8 mouse cellular contexts compared by ENCODE assay signal in the genomic region with DNA sequence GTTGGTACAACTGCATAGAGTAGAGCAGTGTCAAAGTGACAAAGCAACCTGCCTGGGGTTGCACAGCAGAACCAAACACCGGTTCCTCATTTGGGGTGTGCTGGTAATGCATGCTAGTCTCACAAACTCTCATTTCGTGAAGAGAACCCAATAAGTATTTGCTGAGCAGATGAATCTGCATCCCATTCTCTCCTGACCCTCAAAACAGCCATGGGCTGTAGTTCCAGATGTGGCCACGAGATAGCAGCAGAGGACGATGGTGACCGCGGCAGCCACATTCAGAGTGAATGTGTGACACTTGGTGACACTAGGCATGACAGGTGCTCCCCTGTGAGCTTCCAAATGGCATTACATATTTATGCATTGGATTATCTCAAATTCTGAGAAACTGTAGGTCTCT. TPM values are rescaled to one million over a fixed set of nuclear protein-coding genes. Genes with fewer than 3 reads are reported as not detected.
DNase-seq lines count a peak whose midpoint lies in the region; ATAC-seq and TF ChIP-seq lines count a peak whose summit lies in the region.

No protein-coding gene starts in this region.

- H3K4me3 ChIP-seq in G1E (ENCODE audit: low read depth, low read length), result peak overlapping the region; percentile 73
- H3K4me3 ChIP-seq in forebrain, embryonic 13.5 days, result peak overlapping the region; percentile 44
- peak overlapping the region; percentile 83 for H3K4me3 ChIP-seq in lung, embryonic 14.5 days (ENCODE audit: low read depth, low read length)
- H3K4me3 ChIP-seq in neural tube, embryonic 15.5 days (replicated peaks), result peak overlapping the region; percentile 89
- H3K4me3 ChIP-seq in thymus, adult 2 months (ENCODE audit: control insufficient read depth, insufficient read depth, low read length), result peak overlapping the region; percentile 59

- peaks cover 3% of the 10 kb centered on the region for H3K36me3 ChIP-seq in G1E (replicated peaks)
- H3K36me3 ChIP-seq in forebrain, embryonic 13.5 days (ENCODE audit: poor library complexity, severe bottlenecking), result no peaks in the 10 kb centered on the region
- H3K36me3 ChIP-seq in lung, embryonic 14.5 days (ENCODE audit: insufficient read depth), result no peaks in the 10 kb centered on the region
- no peaks in the 10 kb centered on the region for H3K36me3 ChIP-seq in neural tube, embryonic 15.5 days
- no peaks in the 10 kb centered on the region for H3K36me3 ChIP-seq in thymus, adult 2 months (ENCODE audit: control insufficient read depth, insufficient read depth, low read length)

- H3K4me2 ChIP-seq in forebrain, embryonic 13.5 days, result peak overlapping the region; percentile 88
- H3K4me2 ChIP-seq in lung, embryonic 14.5 days, result peak overlapping the region; percentile 97
- peak overlapping the region; percentile 74 for H3K4me2 ChIP-seq in neural tube, embryonic 15.5 days

- peaks cover 78% of the 10 kb centered on the region for H3K4me1 ChIP-seq in G1E (ENCODE audit: insufficient read depth, low read depth, low read length)
- H3K4me1 ChIP-seq in forebrain, embryonic 13.5 days, result peaks cover 44% of the 10 kb centered on the region
- H3K4me1 ChIP-seq in lung, embryonic 14.5 days (ENCODE audit: insufficient read depth), result peaks cover 18% of the 10 kb centered on the region; the same call in 1 of the 2 replicates
- H3K4me1 ChIP-seq in neural tube, embryonic 15.5 days, result peaks cover 51% of the 10 kb centered on the region
- peaks cover 42% of the 10 kb centered on the region for H3K4me1 ChIP-seq in thymus, adult 2 months (replicated peaks; ENCODE audit: control insufficient read depth, insufficient read depth, low read length)

- H3K27me3 ChIP-seq in G1E (ENCODE audit: insufficient read depth, low read length), result peaks cover 23% of the 10 kb centered on the region; the same call in 1 of the 2 replicates
- peaks cover 9% of the 10 kb centered on the region; the same call in 1 of the 2 replicates for H3K27me3 ChIP-seq in forebrain, embryonic 13.5 days
- H3K27me3 ChIP-seq in lung, embryonic 14.5 days (ENCODE audit: insufficient read depth, low read length), result no peaks in the 10 kb centered on the region
- H3K27me3 ChIP-seq in neural tube, embryonic 15.5 days (replicated peaks), result no peaks in the 10 kb centered on the region
- H3K27me3 ChIP-seq in thymus, adult 2 months (ENCODE audit: control insufficient read depth, insufficient read depth, low read length), result no peaks in the 10 kb centered on the region

- DNase-seq in G1E (ENCODE audit: low spot score), result peak; percentile 63
- peak; percentile 81 for DNase-seq in cerebellum, adult 11-12 months
- peak; percentile 91 to 95 for DNase-seq in heart, postnatal 14 days
- DNase-seq in kidney, postnatal 36 days, result peak; percentile 86 to 93
- DNase-seq in lung, embryonic 14.5 days, result peak; percentile 94
- DNase-seq in thymus, adult 2 months, result peak; percentile 93

- no peak overlapping the region for H3K27ac ChIP-seq in forebrain, embryonic 13.5 days
- H3K27ac ChIP-seq in lung, embryonic 14.5 days (ENCODE audit: low read depth), result peak overlapping the region; percentile 80
- peak overlapping the region; percentile 88 for H3K27ac ChIP-seq in neural tube, embryonic 15.5 days (replicated peaks)
- H3K27ac ChIP-seq in thymus, adult 2 months (ENCODE audit: control insufficient read depth, insufficient read depth, low read length), result peak overlapping the region; percentile 60

- WGBS in forebrain, embryonic 13.5 days, result 0% methylated on average over 6 of the region's 6 CpGs
- under 1% methylated on average over 6 of the region's 6 CpGs for WGBS in lung, embryonic 14.5 days
- under 1% methylated on average over 6 of the region's 6 CpGs for WGBS in neural tube, embryonic 15.5 days
- 0% methylated on average over 6 of the region's 6 CpGs for WGBS in thymus, adult 2 months

- intact Hi-C loops in heart, postnatal 14 days (cut with DNase I), result loop anchor here (1.0 to 5.0 kb wide), 4 partner anchors 17 to 90 kb away; a partner anchor contains a TSS

- peak overlapping the region; percentile 65 for H3K9ac ChIP-seq in forebrain, embryonic 13.5 days
- peak overlapping the region; percentile 58 for H3K9ac ChIP-seq in lung, embryonic 14.5 days
- peak overlapping the region; percentile 29 for H3K9ac ChIP-seq in neural tube, embryonic 15.5 days (replicated peaks)

- TF ChIP-seq CTCF in G1E (IDR thresholded peaks at IDR 0.05; ENCODE audit: low read depth, low read length), result peak; percentile 99
- TF ChIP-seq CTCF in lung, embryonic 14.5 days (IDR thresholded peaks at IDR 0.05; ENCODE audit: low read depth), result peak; percentile 99
- peak; percentile 79; the same call in 1 of the 2 replicates for TF ChIP-seq CTCF in thymus, adult 2 months (IDR thresholded peaks at IDR 0.05; ENCODE audit: borderline replicate concordance, control insufficient read depth, extremely low read depth, insufficient read depth, low read length, poor library complexity)

- ATAC-seq in G1E (ENCODE audit: extremely low read depth, insufficient number of reproducible peaks, low FRiP score, poor library complexity, severe bottlenecking), result no peak
- peak; percentile 4; the same call in 1 of the 2 replicates for ATAC-seq in forebrain, embryonic 13.5 days
- no peak for ATAC-seq in lung, embryonic 14.5 days (ENCODE audit: insufficient read depth)
- no peak for ATAC-seq in neural tube, embryonic 15.5 days (ENCODE audit: low FRiP score)

- 0 out of 2 replicates have a peak, but pooled peaks cover 2% of the 10 kb centered on the region for H3K9me3 ChIP-seq in G1E (replicated peaks)
- H3K9me3 ChIP-seq in forebrain, embryonic 13.5 days (replicated peaks), result no peaks in the 10 kb centered on the region
- H3K9me3 ChIP-seq in lung, embryonic 14.5 days (ENCODE audit: low read depth, low read length), result no peaks in the 10 kb centered on the region
- H3K9me3 ChIP-seq in neural tube, embryonic 15.5 days (replicated peaks), result no peaks in the 10 kb centered on the region

- TF ChIP-seq POLR2A in thymus, adult 2 months (IDR thresholded peaks at IDR 0.05; ENCODE audit: control insufficient read depth, extremely low read depth, insufficient read depth, low read length, poor library complexity), result no peak

RNA-seq across cellular contexts. Expression of a gene that starts 3.2 kb away (rescaled TPM):
- total RNA-seq in G1E (2014; fragmentation: Nextera tagmentation) (21.7 and 31.0 TPM in 2 replicates), G1E (2017) (51.7 and 114 TPM in 2 replicates)
- polyA plus RNA-seq in G1E (2012), result 606 and 1,025 TPM in 2 replicates
- 81.9 and 101 TPM in 2 replicates for polyA plus RNA-seq in forebrain, embryonic 13.5 days (2015; fragmentation: Nextera tagmentation; extraction: Ambion mirVana)
- total RNA-seq in heart, postnatal 14 days (2021), result 10 to 100 TPM; 39.7 to 46.4 TPM
- polyA plus RNA-seq in lung, embryonic 14.5 days (2014; fragmentation: Nextera tagmentation; extraction: Ambion mirVana), result 127 and 143 TPM in 2 replicates
- polyA plus RNA-seq in neural tube, embryonic 15.5 days (2015; fragmentation: Nextera tagmentation; extraction: Ambion mirVana), result 170 and 175 TPM in 2 replicates
- 392 and 506 TPM in 2 replicates for polyA plus RNA-seq in thymus, adult 2 months (2012; rRNA removed)

RNA-seq across cellular contexts. Expression of a gene that starts 4.1 kb away (rescaled TPM):
- 1.3 and 2.6 TPM in 2 replicates for total RNA-seq in G1E (2014; fragmentation: Nextera tagmentation)
- total RNA-seq in G1E (2017), result 1.2 and 1.6 TPM in 2 replicates
- 1.6 and 1.7 TPM in 2 replicates for polyA plus RNA-seq in G1E (2012)
- 0.65 and 0.68 TPM in 2 replicates for polyA plus RNA-seq in forebrain, embryonic 13.5 days (2015; fragmentation: Nextera tagmentation; extraction: Ambion mirVana)
- 1 to 10 TPM; 1.8 to 2.5 TPM for total RNA-seq in heart, postnatal 14 days (2021)
- polyA plus RNA-seq in lung, embryonic 14.5 days (2014; fragmentation: Nextera tagmentation; extraction: Ambion mirVana), result 1.9 TPM in 2 replicates
- polyA plus RNA-seq in neural tube, embryonic 15.5 days (2015; fragmentation: Nextera tagmentation; extraction: Ambion mirVana), result 1.5 and 2.6 TPM in 2 replicates
- polyA plus RNA-seq in thymus, adult 2 months (2012; rRNA removed), result 15.3 and 18.5 TPM in 2 replicates

RNA-seq across cellular contexts. Expression of a gene that starts 17.7 kb away (rescaled TPM):
- total RNA-seq in G1E (2014; fragmentation: Nextera tagmentation), result 22.9 and 24.4 TPM in 2 replicates
- 35.8 and 36.8 TPM in 2 replicates for total RNA-seq in G1E (2017)
- polyA plus RNA-seq in G1E (2012), result 141 and 157 TPM in 2 replicates
- 87.1 and 105 TPM in 2 replicates for polyA plus RNA-seq in forebrain, embryonic 13.5 days (2015; fragmentation: Nextera tagmentation; extraction: Ambion mirVana)
- 10 to 100 TPM; 25.8 to 27.7 TPM for total RNA-seq in heart, postnatal 14 days (2021)
- 91.6 and 107 TPM in 2 replicates for polyA plus RNA-seq in lung, embryonic 14.5 days (2014; fragmentation: Nextera tagmentation; extraction: Ambion mirVana)
- 137 and 142 TPM in 2 replicates for polyA plus RNA-seq in neural tube, embryonic 15.5 days (2015; fragmentation: Nextera tagmentation; extraction: Ambion mirVana)
- 185 and 201 TPM in 2 replicates for polyA plus RNA-seq in thymus, adult 2 months (2012; rRNA removed)

RNA-seq across cellular contexts. Expression of a gene that starts 20.4 kb away (rescaled TPM):
- not detected in 2 replicates for total RNA-seq in G1E (2014; fragmentation: Nextera tagmentation)
- total RNA-seq in G1E (2017), result not detected in 2 replicates
- 0.03 and 0.06 TPM in 2 replicates for polyA plus RNA-seq in G1E (2012)
- polyA plus RNA-seq in forebrain, embryonic 13.5 days (2015; fragmentation: Nextera tagmentation; extraction: Ambion mirVana), result 0.15 TPM in 1 of 2 replicates, not detected in the other
- 1 to 10 TPM in 1 of 2 experiments, under 1 TPM in 1; 0.41 to 1.6 TPM for total RNA-seq in heart, postnatal 14 days (2021)
- polyA plus RNA-seq in lung, embryonic 14.5 days (2014; fragmentation: Nextera tagmentation; extraction: Ambion mirVana), result 0.12 and 0.22 TPM in 2 replicates
- polyA plus RNA-seq in neural tube, embryonic 15.5 days (2015; fragmentation: Nextera tagmentation; extraction: Ambion mirVana), result 0.22 TPM in 2 replicates
- polyA plus RNA-seq in thymus, adult 2 months (2012; rRNA removed), result 6.7 and 7.5 TPM in 2 replicates

RNA-seq across cellular contexts. Expression of a gene that starts 48.3 kb away (rescaled TPM):
- total RNA-seq in G1E (2014; fragmentation: Nextera tagmentation) (16.6 and 23.1 TPM in 2 replicates), G1E (2017) (9.4 and 9.5 TPM in 2 replicates)
- polyA plus RNA-seq in G1E (2012), result 3.1 and 3.3 TPM in 2 replicates
- 64.6 and 80.8 TPM in 2 replicates for polyA plus RNA-seq in forebrain, embryonic 13.5 days (2015; fragmentation: Nextera tagmentation; extraction: Ambion mirVana)
- 10 to 100 TPM; 38.4 to 46.8 TPM for total RNA-seq in heart, postnatal 14 days (2021)
- 46.6 and 48.2 TPM in 2 replicates for polyA plus RNA-seq in lung, embryonic 14.5 days (2014; fragmentation: Nextera tagmentation; extraction: Ambion mirVana)
- polyA plus RNA-seq in neural tube, embryonic 15.5 days (2015; fragmentation: Nextera tagmentation; extraction: Ambion mirVana), result 78.6 TPM in 2 replicates
- polyA plus RNA-seq in thymus, adult 2 months (2012; rRNA removed), result 40.7 and 41.9 TPM in 2 replicates
